Mouse (Mus musculus) testis, adult 2 months (tissue): ENCODE data around the gene Gadd45g. TPM values are rescaled to one million over a fixed set of nuclear protein-coding genes. Genes with fewer than 3 reads are reported as not detected.
"Not testable (repeated sequence)": the region's sequence is repeated elsewhere in the genome, so short reads cannot be mapped to it uniquely, and the experiment has no call there.

Experiments
- H3K27ac ChIP-seq: fragments of 200-500 bp; 2 replicates; pipeline ENCODE4 v1.5.1; 2012; ENCODE audit warnings: low read depth, low read length; ENCODE audit not compliant: control insufficient read depth, insufficient read depth
- H3K27me3 ChIP-seq: fragments of 200-500 bp; 2 replicates; pipeline ENCODE4 v1.6.1; 2012; ENCODE audit warnings: mild to moderate bottlenecking, low read length, moderate library complexity; ENCODE audit not compliant: control insufficient read depth, insufficient read depth
- H3K36me3 ChIP-seq: fragments of 200-500 bp; 2 replicates; pipeline ENCODE4 v1.6.1; 2012; ENCODE audit warnings: mild to moderate bottlenecking, low read length; ENCODE audit not compliant: control insufficient read depth, insufficient read depth
- H3K4me1 ChIP-seq: fragments of 200-500 bp; 2 replicates; pipeline ENCODE4 v1.6.1; 2012; ENCODE audit warnings: low read length; ENCODE audit not compliant: control insufficient read depth, insufficient read depth
- H3K4me3 ChIP-seq: fragments of 200-500 bp; 2 replicates; pipeline ENCODE4 v1.5.1; 2012; ENCODE audit warnings: low read depth, mild to moderate bottlenecking, low read length, moderate library complexity, mixed read lengths; ENCODE audit not compliant: control insufficient read depth
- CTCF ChIP-seq: fragments of 200-500 bp; IDR thresholded peaks from 2 replicates; pipeline ENCODE4 v1.5.1; 2012; ENCODE audit warnings: low read depth, mild to moderate bottlenecking, inconsistent platforms, low read length, moderate library complexity; ENCODE audit not compliant: control insufficient read depth, insufficient read depth, insufficient replicate concordance
- POLR2A ChIP-seq: fragments of 200-500 bp; IDR thresholded peaks from 2 replicates; pipeline ENCODE4 v1.6.1; 2012; ENCODE audit warnings: low read depth, mild to moderate bottlenecking, inconsistent platforms, low read length, moderate library complexity; ENCODE audit not compliant: control insufficient read depth
- polyA plus RNA-seq: library from polyadenylated mRNA; depleted of rRNA; stranded (reverse); fragments of >200 nt; gene quantifications from 2 replicates; pipeline ENCODE4 v1.2.3, GENCODE M21; 2012

Gene Gadd45g
- polyA plus RNA-seq, 1 experiment: 13.6 TPM

- TF ChIP-seq POLR2A: no peak
- no peak for TF ChIP-seq CTCF
- Histone ChIP-seq H3K27ac (no peak overlapping the region), H3K36me3 (no peaks in the 10 kb centered on the region), H3K4me1 (peaks cover 12% of the 10 kb centered on the region), H3K4me3 (no peak overlapping the region), H3K27me3 (no peaks in the 10 kb centered on the region)
Measured at GRCm38 (mm10) chr13:51834520-51834919, 12.0 kb upstream of the Gadd45g start.

GRCm38 (mm10) chr13:51835208-51835607 lies 11.3 kb upstream of the Gadd45g start:
- not testable (repeated sequence) for H3K27ac ChIP-seq, H3K27me3 ChIP-seq, H3K4me3 ChIP-seq, H3K36me3 ChIP-seq
- H3K4me1 ChIP-seq: peaks cover 12% of the 10 kb centered on the region

DNA sequence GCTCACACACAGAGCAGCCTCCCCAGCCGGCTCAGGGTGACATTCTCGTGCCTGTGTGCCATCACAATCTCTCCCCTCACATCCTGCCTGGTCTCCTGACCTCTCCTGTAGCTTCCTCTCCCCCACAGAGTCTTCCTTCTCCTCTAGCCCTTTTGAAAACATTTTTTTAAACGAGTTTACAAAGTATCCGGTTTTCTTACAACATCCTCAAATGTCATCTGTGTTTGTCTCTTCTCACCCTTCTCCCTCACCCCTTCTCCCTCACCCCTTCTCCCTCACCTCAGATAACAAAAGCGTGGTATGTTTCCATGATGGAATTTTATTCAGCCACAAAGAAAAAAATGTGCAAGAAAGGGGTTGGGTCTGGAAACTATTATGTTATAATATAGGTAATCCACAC lies 9.1 kb upstream of the Gadd45g start:
- H3K4me3 ChIP-seq: no peak overlapping the region
- H3K27ac ChIP-seq: no peak overlapping the region
- no peaks in the 10 kb centered on the region for H3K36me3 ChIP-seq
- TF ChIP-seq POLR2A (no peak), CTCF (no peak)
- H3K27me3 ChIP-seq: no peaks in the 10 kb centered on the region
- no peaks in the 10 kb centered on the region for H3K4me1 ChIP-seq

- H3K27me3 ChIP-seq: no peaks in the 10 kb centered on the region
- peaks cover 5% of the 10 kb centered on the region; the same call in 1 of the 2 replicates for H3K4me1 ChIP-seq
- no peak overlapping the region for H3K27ac ChIP-seq
- no peak for TF ChIP-seq POLR2A
- peak; percentile 26; the same call in 1 of the 2 replicates for TF ChIP-seq CTCF
- no peaks in the 10 kb centered on the region for H3K36me3 ChIP-seq
- no peak overlapping the region for H3K4me3 ChIP-seq
Measured at GRCm38 (mm10) chr13:51839250-51840026, 7.0 kb upstream of the Gadd45g start.

DNA sequence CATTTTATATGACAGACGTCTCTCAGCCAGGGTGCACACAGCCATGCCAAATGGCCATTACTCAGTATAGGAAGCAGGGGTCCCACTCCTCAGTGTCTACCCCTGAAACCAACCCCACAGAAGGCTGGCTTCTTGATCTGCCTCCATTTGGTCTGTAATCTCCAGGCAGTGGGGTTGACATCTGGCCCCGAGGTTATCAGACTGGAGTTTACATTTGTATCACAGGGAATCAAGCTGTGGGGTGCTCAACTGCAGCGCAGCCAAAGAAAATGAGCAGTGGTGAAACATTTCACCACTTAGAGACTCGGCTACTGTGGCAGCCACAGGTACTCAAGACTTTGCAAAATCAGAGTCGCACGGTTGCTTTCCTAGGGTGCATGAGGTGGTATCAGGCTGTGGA lies 5.8 kb upstream of the Gadd45g start:
- Histone ChIP-seq H3K4me1 (peaks cover 12% of the 10 kb centered on the region), H3K27me3 (no peaks in the 10 kb centered on the region)

GRCm38 (mm10) chr13:51841541-51842115 lies 4.8 kb upstream of the Gadd45g start:
- H3K4me1 ChIP-seq: peaks cover 19% of the 10 kb centered on the region
- H3K4me3 ChIP-seq: no peak overlapping the region
- H3K27me3 ChIP-seq: no peaks in the 10 kb centered on the region
- no peaks in the 10 kb centered on the region for H3K36me3 ChIP-seq
- H3K27ac ChIP-seq: no peak overlapping the region
- TF ChIP-seq POLR2A: no peak
- TF ChIP-seq CTCF: no peak

More for the DNA sequence above, 5.8 kb upstream of the Gadd45g start:
- Histone ChIP-seq H3K27ac (no peak overlapping the region), H3K36me3 (no peaks in the 10 kb centered on the region), H3K4me3 (no peak overlapping the region)
- TF ChIP-seq CTCF (no peak), POLR2A (no peak)

GRCm38 (mm10) chr13:51842191-51842590 lies 4.3 kb upstream of the Gadd45g start:
- H3K36me3 ChIP-seq: no peaks in the 10 kb centered on the region
- TF ChIP-seq CTCF: no peak
- TF ChIP-seq POLR2A: no peak
- H3K4me3 ChIP-seq: no peak overlapping the region
- H3K4me1 ChIP-seq: peaks cover 25% of the 10 kb centered on the region
- no peaks in the 10 kb centered on the region for H3K27me3 ChIP-seq
- no peak overlapping the region for H3K27ac ChIP-seq

- peaks cover 28% of the 10 kb centered on the region for H3K4me1 ChIP-seq
- H3K4me3 ChIP-seq: no peak overlapping the region
- no peaks in the 10 kb centered on the region for H3K36me3 ChIP-seq
- TF ChIP-seq POLR2A (no peak), CTCF (no peak)
- no peaks in the 10 kb centered on the region for H3K27me3 ChIP-seq
- H3K27ac ChIP-seq: no peak overlapping the region
Measured at GRCm38 (mm10) chr13:51842773-51843172, 3.7 kb upstream of the Gadd45g start.
